Mouse (Mus musculus): ENCODE results near the gene Gm21060. TPM values are rescaled to one million over a fixed set of nuclear protein-coding genes. Genes with fewer than 3 reads are reported as not detected.

Gm21060 gene
- total RNA-seq, 2 experiments from 2014 or later, result not detected

Other genes starting within 250 kb of the Gm21060 start
- 10 to 100 TPM; 33.1 to 44.8 TPM for gene Zfp950, start 156.2 kb downstream of the Gm21060 start, total RNA-seq (2021)
- under 1 TPM; 0.36 to 0.64 TPM for gene Gm7102, start 120.8 kb downstream of the Gm21060 start, total RNA-seq (2021)
- gene Gm6020, start 113.2 kb downstream of the Gm21060 start, total RNA-seq (2021), result not detected
- 10 to 100 TPM; 55.5 to 58.7 TPM for gene Csf2ra, start 68.6 kb downstream of the Gm21060 start, total RNA-seq (2021)